Mouse (Mus musculus) limb, embryonic 15.5 days (tissue): ENCODE data around the gene Dysf. TPM values are rescaled to one million over a fixed set of nuclear protein-coding genes. Genes with fewer than 3 reads are reported as not detected.
A peak's percentile ranks its signal among the peaks of the same experiment; 100 is the strongest.

Source experiments
- ATAC-seq: fragments of 200-750 bp; cut with Nextera tagmentation; 2 replicates; pipeline ENCODE4 v1.8.0; 2017; ENCODE audit warnings: low read depth, moderate TSS enrichment; ENCODE audit not compliant: insufficient number of reproducible peaks, low FRiP score, low TSS enrichment
- H3K27ac ChIP-seq: fragments of 300-500 bp; sonication (generic); 2 replicates; pipeline ENCODE4 v1.5.1; 2015; ENCODE audit warnings: moderate library complexity, mild to moderate bottlenecking, inconsistent platforms
- H3K27me3 ChIP-seq: fragments of 300-500 bp; sonication (generic); 2 replicates; pipeline ENCODE4 v1.6.1; 2015; ENCODE audit warnings: inconsistent platforms
- H3K36me3 ChIP-seq: fragments of 300-500 bp; sonication (generic); 2 replicates; pipeline ENCODE4 v1.6.1; 2015; ENCODE audit warnings: inconsistent platforms
- H3K4me1 ChIP-seq: fragments of 300-500 bp; sonication (generic); 2 replicates; pipeline ENCODE4 v1.6.1; 2015; ENCODE audit warnings: inconsistent platforms
- H3K4me2 ChIP-seq: fragments of 300-500 bp; sonication (generic); 2 replicates; pipeline ENCODE4 v1.6.1; 2015; ENCODE audit warnings: mild to moderate bottlenecking, inconsistent platforms
- H3K4me3 ChIP-seq: fragments of 300-500 bp; sonication (generic); 2 replicates; pipeline ENCODE4 v1.5.1; 2015; ENCODE audit warnings: mild to moderate bottlenecking, inconsistent platforms
- H3K9ac ChIP-seq: fragments of 300-500 bp; sonication (generic); 2 replicates; pipeline ENCODE4 v1.6.1; 2015; ENCODE audit warnings: inconsistent platforms
- H3K9me3 ChIP-seq: fragments of 300-500 bp; sonication (generic); 2 replicates; pipeline ENCODE4 v1.6.1; 2016; ENCODE audit warnings: inconsistent platforms
- WGBS: fragments of 180-500 bp; shearing (Covaris S2); methylation state at CpG from one replicate; pipeline ENCODE4 v1.1.7; 2015; 5-methylcytosine and 5-hydroxymethylcytosine counted together
- polyA plus RNA-seq: library from polyadenylated mRNA; unstranded; fragments of >200 nt; fragmentation: Nextera tagmentation; extraction: Ambion mirVana; gene quantifications from 2 replicates; pipeline ENCODE4 v1.2.1, GENCODE M21; 2015

Gene Dysf
- polyA plus RNA-seq, 1 experiment from 2014 or later = 11.0 TPM

DNA sequence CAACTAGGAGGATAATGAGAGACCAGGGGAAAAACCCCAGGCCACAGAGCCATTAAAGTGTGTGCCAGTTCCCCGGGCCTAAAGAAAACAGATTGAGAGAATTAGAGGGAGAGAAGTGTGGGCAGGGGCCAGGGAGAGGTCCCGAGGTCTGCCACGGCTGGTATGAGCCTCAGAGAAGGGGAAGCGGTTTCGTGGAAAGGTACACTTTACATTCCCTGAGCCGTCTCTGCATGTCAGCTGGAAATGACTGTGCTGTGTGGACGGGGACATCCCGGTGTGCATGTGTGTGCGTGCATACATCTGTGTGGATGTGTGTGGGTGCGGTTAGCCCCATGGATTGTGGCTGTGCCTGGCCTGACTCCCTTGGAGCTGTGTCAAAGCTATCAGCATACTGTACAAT, 76.4 kb downstream of the Dysf start:
- ATAC-seq = peak; percentile 70
- H3K27ac ChIP-seq = peak overlapping the region; percentile 14; the same call in 1 of the 2 replicates
- H3K4me2 ChIP-seq = no peak overlapping the region
- no peaks in the 10 kb centered on the region for H3K9me3 ChIP-seq
- no peaks in the 10 kb centered on the region for H3K27me3 ChIP-seq
- no peak overlapping the region for H3K9ac ChIP-seq
- no peak overlapping the region for H3K4me3 ChIP-seq
- no peaks in the 10 kb centered on the region for H3K36me3 ChIP-seq
- 31% methylated on average over 10 of the region's 10 CpGs for WGBS
- peaks cover 19% of the 10 kb centered on the region for H3K4me1 ChIP-seq

DNA sequence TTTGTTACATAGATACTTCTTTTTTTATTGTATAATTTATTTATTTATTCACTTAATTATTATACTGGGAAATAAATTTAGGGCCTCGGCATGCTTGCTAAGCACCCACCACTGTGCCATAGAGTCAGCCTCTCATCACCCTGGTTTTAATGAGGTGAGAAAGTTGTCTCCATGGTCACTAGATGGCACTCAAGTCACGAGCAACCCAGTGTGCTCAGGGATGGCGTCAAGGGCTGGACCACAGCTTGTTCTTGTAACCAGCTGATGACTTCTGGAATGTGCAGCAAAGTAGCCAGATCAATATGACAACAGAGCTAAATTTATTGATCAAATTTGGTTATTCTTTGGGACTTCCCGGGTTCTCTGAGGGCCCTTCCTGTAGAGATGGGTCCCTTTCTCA, 85.1 kb downstream of the Dysf start:
- H3K4me2 ChIP-seq = no peak overlapping the region
- H3K27ac ChIP-seq = no peak overlapping the region
- H3K36me3 ChIP-seq = no peaks in the 10 kb centered on the region
- 15% methylated on average over 4 of the region's 4 CpGs for WGBS
- peaks cover 16% of the 10 kb centered on the region for H3K4me1 ChIP-seq
- no peak overlapping the region for H3K4me3 ChIP-seq
- H3K9me3 ChIP-seq = no peaks in the 10 kb centered on the region
- H3K27me3 ChIP-seq = peaks cover 13% of the 10 kb centered on the region; the same call in 1 of the 2 replicates
- no peak overlapping the region for H3K9ac ChIP-seq
- ATAC-seq = no peak

DNA sequence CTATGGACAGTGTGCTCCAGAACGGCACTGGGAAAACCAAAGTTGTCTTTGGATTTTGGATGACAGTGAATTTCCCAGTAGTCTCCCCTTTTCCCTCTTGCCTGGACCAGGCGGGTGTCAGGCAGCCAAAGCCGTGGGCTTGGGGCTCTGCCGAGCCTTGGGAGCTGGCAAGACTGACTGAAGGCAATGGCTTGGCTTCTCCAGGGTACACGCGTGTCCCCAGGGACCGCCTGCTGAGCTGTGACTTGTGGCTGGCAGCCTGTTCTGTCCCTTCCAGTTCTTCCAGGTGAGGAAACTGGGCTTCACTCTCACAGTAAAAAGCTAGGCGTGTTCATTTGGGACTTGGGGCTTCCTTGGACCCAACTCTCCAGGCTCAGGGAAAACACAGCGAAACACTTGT, 86.1 kb downstream of the Dysf start:
- no peak; the same call in 1 of the 2 replicates for ATAC-seq
- Histone ChIP-seq H3K9ac (no peak overlapping the region), H3K4me1 (peaks cover 16% of the 10 kb centered on the region), H3K4me3 (no peak overlapping the region), H3K27ac (no peak overlapping the region), H3K4me2 (no peak overlapping the region), H3K9me3 (no peaks in the 10 kb centered on the region), H3K36me3 (no peaks in the 10 kb centered on the region), H3K27me3 (peaks cover 13% of the 10 kb centered on the region; the same call in 1 of the 2 replicates)
- WGBS = 87% methylated on average over 9 of the region's 9 CpGs

DNA sequence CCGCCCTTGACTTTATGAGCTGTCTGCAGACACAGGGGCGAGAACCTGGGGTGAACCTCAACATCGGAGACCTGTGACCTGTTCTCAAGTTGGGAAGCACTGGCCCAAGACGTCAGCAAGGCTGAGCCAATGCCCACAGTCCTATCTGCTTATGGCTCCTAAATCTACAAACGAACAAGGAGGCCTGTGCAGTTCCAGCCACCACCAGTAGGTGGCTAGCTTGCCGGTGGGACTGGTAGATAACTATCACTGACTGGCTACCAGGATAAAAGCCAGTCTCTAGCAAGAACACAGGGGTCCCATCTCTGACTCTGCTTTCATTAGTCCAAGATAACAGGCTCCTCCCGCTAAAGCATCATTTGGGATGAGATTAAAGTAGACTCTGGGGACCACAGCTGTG, 86.6 kb downstream of the Dysf start:
- Histone ChIP-seq H3K4me1 (peaks cover 16% of the 10 kb centered on the region), H3K9me3 (no peaks in the 10 kb centered on the region), H3K9ac (no peak overlapping the region), H3K27ac (no peak overlapping the region), H3K27me3 (peaks cover 13% of the 10 kb centered on the region; the same call in 1 of the 2 replicates), H3K36me3 (no peaks in the 10 kb centered on the region), H3K4me3 (no peak overlapping the region), H3K4me2 (no peak overlapping the region)
- no peak for ATAC-seq
- WGBS = 17% methylated on average over 7 of the region's 7 CpGs

DNA sequence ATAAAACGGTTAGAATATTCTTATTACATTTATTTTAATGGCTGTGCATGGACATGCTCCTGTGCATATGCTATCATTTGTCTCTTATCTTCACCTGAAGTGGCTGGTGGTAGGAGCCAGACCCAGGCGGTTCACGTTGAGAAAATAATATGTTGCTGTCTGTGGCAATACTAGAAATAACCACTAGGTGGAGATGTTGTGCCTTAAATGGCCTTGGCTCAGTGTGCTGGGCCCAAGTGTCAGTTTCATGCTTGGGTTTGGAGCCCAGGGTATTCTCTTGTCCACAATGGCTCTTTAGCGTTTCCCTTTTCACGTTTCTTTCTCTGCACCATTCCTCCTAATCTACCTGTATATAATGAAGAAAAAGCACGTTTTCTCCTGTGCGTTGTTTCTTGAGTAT, 87.5 kb downstream of the Dysf start:
- peaks cover 16% of the 10 kb centered on the region for H3K4me1 ChIP-seq
- no peaks in the 10 kb centered on the region for H3K36me3 ChIP-seq
- H3K4me3 ChIP-seq = no peak overlapping the region
- WGBS = 11% methylated on average over 7 of the region's 7 CpGs
- no peak overlapping the region for H3K9ac ChIP-seq
- peaks cover 19% of the 10 kb centered on the region for H3K27me3 ChIP-seq
- no peaks in the 10 kb centered on the region for H3K9me3 ChIP-seq
- no peak overlapping the region for H3K27ac ChIP-seq
- no peak overlapping the region for H3K4me2 ChIP-seq
- 0 out of 2 replicates have a peak, but pooled peaks have one; percentile 22 for ATAC-seq

DNA sequence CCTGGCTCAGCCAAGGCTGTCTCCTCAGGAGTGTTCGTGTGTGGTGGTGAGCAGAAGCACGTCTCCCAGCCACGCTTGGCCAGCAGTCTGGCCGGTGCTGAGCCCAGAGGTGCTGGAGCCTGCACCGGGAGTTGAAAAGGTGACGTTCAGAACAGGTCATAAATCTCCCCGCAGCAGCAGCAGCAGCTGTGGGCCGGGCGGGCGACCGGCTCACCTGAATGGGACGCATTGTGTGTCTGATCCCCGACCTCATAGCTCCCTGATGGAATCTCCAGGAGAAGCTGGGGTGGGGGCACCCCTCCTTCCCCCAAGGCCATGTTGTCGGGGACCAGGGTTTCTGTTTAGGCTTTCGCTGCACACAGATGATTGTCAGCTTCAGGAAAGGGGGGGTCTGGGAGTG, 93.6 kb downstream of the Dysf start:
- Histone ChIP-seq H3K4me1 (peaks cover 32% of the 10 kb centered on the region), H3K36me3 (no peaks in the 10 kb centered on the region), H3K9me3 (no peaks in the 10 kb centered on the region), H3K9ac (no peak overlapping the region), H3K27me3 (peaks cover 32% of the 10 kb centered on the region), H3K4me3 (no peak overlapping the region), H3K27ac (no peak overlapping the region), H3K4me2 (no peak overlapping the region)
- ATAC-seq = no peak
- 19% methylated on average over 15 of the region's 15 CpGs for WGBS

DNA sequence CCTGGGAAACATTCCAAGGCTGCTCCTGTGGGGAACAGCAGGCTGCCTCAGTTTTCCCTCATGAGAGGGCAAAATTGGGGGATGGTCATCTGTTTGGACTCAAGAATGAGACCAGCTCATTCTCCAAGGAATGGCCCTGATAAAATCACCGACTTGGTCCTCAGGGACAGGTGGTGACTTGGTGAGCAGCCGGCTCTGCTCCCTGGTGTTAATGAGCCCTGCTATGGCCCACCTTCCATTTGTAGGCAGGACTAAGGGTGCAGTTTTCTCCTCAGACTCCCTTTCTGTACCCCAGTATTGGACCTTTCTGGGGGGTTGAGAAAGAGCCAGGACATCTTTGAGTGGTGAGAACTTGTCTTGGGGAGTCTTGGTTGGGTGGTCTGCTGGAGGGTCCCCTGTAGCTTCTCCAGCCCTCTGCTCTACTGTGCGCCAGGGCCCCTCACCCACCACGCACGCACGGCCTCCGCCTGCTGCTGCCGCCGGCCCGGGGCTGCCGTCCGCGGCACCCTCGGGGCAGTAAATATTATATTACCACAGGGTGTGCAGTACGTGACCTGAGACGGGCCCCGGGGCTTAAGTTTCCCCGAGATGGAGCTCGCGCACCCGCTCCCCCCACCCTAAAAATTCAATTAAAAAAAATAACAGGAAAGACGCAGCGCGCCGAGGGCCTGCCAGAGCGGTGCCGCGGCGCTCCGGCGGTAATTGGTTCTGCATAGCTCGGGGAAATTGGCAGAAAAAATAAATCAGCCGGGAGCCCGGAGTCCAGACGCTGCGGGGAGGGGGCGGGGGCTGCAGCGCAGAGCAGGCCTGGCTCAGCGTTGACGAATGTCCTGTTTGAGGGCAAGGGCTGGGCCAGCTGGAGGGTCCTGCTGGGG, 97.0 kb downstream of the Dysf start:
- no peaks in the 10 kb centered on the region for H3K9me3 ChIP-seq
- 1% methylated on average over 40 of the region's 40 CpGs for WGBS
- peak; percentile 56 for ATAC-seq
- H3K4me1 ChIP-seq = peaks cover 37% of the 10 kb centered on the region
- no peaks in the 10 kb centered on the region for H3K36me3 ChIP-seq
- H3K9ac ChIP-seq = no peak overlapping the region
- peak overlapping the region; percentile 84 for H3K27ac ChIP-seq
- peak overlapping the region; percentile 33 for H3K4me3 ChIP-seq
- peak overlapping the region; percentile 66 for H3K4me2 ChIP-seq
- H3K27me3 ChIP-seq = peaks cover 21% of the 10 kb centered on the region

DNA sequence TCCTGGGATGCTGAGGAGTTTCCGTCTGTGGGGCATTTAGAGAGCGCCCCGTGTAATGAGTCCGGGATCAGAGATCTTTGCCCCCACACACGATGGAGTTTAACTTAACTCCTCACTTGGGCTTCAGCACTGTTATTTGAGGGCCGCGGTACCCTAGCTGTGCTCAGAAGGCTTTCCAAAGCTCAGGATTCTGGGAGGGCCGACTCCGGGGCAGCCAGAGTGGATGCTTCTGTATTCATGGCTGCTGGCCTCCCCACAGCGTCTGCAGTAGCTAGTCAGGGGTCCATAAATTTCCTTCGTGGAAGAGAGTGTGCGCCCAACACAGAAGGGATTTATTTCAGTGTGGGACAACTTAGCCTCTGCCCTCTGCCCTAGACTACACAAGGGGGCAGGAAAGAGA, 97.7 kb downstream of the Dysf start:
- Histone ChIP-seq H3K4me1 (peaks cover 44% of the 10 kb centered on the region), H3K36me3 (no peaks in the 10 kb centered on the region), H3K9me3 (no peaks in the 10 kb centered on the region), H3K9ac (no peak overlapping the region), H3K27ac (peak overlapping the region; percentile 84), H3K4me2 (peak overlapping the region; percentile 66), H3K27me3 (peaks cover 14% of the 10 kb centered on the region), H3K4me3 (peak overlapping the region; percentile 33)
- 7% methylated on average over 12 of the region's 12 CpGs for WGBS
- no peak for ATAC-seq

DNA sequence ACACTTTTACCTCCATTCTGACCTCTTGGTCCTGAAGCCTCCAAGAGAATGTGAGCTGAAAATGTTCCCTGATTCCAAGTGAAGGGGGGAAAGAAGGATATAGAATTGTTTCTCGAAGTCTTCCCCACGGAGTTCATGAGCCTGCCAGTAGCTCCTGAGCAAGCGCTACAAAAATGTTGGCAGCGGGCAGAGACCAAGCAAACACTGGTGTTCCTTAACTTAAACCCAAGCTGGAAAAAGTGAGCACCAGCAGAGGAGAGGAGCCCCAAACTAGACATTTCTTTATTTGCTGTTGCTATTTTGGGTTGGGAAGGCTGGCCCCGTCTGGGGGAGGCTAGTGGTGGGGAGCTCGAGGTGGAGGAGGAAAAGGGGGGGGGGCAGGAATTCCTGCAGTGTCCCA, 102.0 kb downstream of the Dysf start:
- H3K4me3 ChIP-seq = no peak overlapping the region
- 37% methylated on average over 6 of the region's 6 CpGs for WGBS
- no peak for ATAC-seq
- peaks cover 32% of the 10 kb centered on the region for H3K4me1 ChIP-seq
- H3K27me3 ChIP-seq = no peaks in the 10 kb centered on the region; the same call in 1 of the 2 replicates
- no peak overlapping the region for H3K4me2 ChIP-seq
- H3K36me3 ChIP-seq = no peaks in the 10 kb centered on the region
- H3K27ac ChIP-seq = peak overlapping the region; percentile 78
- H3K9ac ChIP-seq = no peak overlapping the region
- no peaks in the 10 kb centered on the region for H3K9me3 ChIP-seq

DNA sequence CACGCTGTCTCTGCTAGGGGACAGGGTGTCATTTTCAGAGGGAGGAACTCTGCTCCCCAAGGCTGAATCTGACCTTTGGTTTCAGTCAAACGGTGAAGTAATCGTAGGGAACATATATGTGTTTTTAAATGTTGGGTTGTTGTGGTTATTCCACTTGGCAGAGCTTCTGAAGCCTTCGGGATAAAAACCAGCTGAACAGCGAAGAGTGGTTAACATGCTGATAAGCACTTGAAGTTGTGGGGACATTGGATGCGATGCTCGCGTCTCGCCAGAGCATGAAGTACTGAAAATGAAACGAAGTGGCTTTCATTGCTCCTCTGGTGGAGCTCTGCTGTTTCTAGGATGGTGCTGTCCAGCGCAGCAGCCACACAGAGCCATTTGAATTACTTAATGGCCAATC, 102.7 kb downstream of the Dysf start:
- Histone ChIP-seq H3K4me2 (no peak overlapping the region), H3K9ac (no peak overlapping the region), H3K36me3 (no peaks in the 10 kb centered on the region), H3K4me1 (peaks cover 31% of the 10 kb centered on the region), H3K27me3 (no peaks in the 10 kb centered on the region; the same call in 1 of the 2 replicates), H3K4me3 (no peak overlapping the region), H3K9me3 (no peaks in the 10 kb centered on the region), H3K27ac (peak overlapping the region; percentile 78)
- WGBS = 66% methylated on average over 11 of the region's 11 CpGs
- ATAC-seq = no peak

DNA sequence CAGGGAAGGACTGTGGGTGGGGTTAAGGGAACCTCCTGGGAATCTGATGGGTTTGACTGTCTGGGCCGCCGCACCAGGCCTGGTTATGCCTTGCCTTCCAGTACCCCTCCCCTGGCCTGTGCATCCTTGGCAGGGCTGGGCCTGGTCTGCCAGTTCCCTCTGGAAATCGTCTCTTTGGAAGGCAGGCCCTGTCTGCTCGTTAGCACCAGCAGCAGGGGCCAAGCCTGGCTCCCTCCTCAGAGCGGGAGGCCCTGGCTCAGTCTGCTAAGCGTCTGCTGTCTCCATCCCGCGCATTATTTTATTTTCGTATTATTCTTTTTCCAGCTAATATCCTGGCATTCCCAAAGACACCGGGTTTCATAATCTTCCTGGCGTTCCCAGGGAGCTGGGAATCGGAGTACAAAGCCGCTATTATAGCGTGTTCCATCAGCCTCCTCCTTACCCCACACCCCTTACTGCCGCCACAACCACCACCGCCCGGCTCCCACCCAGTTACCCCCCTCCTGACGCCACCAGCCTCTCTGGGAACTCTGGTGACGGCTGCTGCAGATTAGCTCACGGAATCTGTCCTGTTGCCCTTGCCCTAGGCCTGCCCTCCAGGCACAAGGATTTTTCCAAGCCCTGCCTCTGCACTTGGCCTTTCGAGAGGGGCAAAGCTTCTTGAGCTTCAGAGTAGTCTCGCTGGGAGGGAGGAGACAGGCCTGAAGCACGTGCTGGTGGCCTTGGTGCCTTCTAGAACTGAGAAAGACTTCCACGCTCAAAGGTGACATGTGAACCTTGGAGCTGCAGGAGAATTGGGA, 111.5 kb downstream of the Dysf start:
- Histone ChIP-seq H3K4me3 (no peak overlapping the region), H3K4me2 (no peak overlapping the region), H3K27ac (peak overlapping the region; percentile 73), H3K9me3 (no peaks in the 10 kb centered on the region), H3K9ac (no peak overlapping the region), H3K4me1 (peaks cover 30% of the 10 kb centered on the region), H3K36me3 (no peaks in the 10 kb centered on the region), H3K27me3 (no peaks in the 10 kb centered on the region)
- ATAC-seq = peak; percentile 58
- WGBS = 40% methylated on average over 24 of the region's 24 CpGs

DNA sequence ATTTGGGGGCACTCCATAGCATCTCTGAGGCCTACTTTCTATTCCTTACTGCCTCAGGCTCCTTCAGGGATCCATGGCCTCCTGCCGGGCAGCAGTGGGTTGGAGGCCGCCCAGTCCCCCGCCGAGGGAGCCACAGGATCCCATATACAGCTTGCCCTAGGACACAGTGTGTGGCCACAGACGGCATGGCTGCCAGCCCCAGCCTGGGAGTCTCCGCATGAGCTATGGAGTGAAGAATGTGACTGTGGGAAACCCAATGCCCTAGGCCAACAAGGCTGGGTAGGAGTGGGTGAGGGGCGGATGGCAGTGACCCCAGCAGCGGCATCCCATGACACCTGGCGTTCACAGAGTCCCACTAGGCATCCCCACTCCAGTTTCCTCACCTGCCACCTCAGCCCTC, 116.2 kb downstream of the Dysf start:
- Histone ChIP-seq H3K9ac (no peak overlapping the region), H3K27ac (no peak overlapping the region), H3K9me3 (no peaks in the 10 kb centered on the region), H3K36me3 (no peaks in the 10 kb centered on the region), H3K4me3 (no peak overlapping the region), H3K4me2 (no peak overlapping the region), H3K27me3 (no peaks in the 10 kb centered on the region), H3K4me1 (peaks cover 19% of the 10 kb centered on the region)
- no peak for ATAC-seq
- 66% methylated on average over 9 of the region's 9 CpGs for WGBS
